Mouse (Mus musculus): ENCODE measurements around the gene Glb1. TPM values are rescaled to one million over a fixed set of nuclear protein-coding genes. Genes with fewer than 3 reads are reported as not detected.
"Not testable (repeated sequence)": the region's sequence is repeated elsewhere in the genome, so short reads cannot be mapped to it uniquely, and the experiment has no call there.

The Glb1 gene
- polyA plus RNA-seq, 1 experiment from 2014 or later = 22.5 TPM

DNA sequence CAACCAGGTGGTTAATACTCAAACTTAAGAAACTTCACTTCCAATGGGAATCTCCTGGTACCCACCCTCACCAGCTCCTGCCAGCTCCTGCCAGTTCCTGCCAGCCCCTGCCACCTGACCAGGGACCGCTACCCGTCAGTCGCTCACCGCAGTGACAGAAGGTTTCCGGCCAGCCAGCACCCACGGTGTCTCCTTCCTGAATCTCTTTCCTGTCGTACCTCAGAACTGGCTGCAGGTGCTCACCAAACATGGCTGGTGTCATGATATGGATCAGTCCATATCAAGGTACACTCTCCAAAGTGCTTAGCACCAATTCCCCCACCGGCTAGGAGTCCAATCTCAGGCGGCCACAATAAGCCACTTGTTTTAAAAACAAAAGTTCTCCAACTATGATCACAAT is 108.9 kb downstream of the Glb1 start:
- Histone ChIP-seq H3K9me3 (peaks cover 23% of the 10 kb centered on the region), H3K4me2 (replicated peaks) (no peak overlapping the region), H3K4me1 (replicated peaks) (no peaks in the 10 kb centered on the region), H3K9ac (replicated peaks) (no peak overlapping the region), H3K27ac (no peak overlapping the region), H3K27me3 (no peaks in the 10 kb centered on the region), H3K36me3 (peaks cover 28% of the 10 kb centered on the region), H3K4me3 (replicated peaks) (no peak overlapping the region)
- 95% methylated on average over 9 of the region's 9 CpGs for WGBS
- no peak for ATAC-seq

DNA sequence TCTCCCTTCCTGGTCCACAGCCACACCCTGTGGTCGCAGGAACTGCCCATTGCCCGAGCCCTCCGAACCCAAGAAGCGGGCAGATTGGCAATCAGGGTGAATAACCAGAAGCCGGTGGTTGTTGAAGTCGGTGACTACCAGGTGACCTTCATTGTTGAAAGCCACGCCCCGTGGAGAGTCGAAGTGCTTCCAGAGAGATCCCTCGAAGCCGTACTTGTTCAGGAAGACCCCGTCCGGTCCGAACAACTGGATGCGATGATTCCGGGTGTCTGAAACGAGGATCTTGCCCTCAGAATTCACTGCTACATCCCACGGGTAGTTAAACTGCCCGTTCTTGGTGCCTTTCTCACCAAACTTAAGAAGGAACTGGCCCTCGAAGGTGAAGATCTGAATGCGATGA is 112.0 kb downstream of the Glb1 start:
- H3K27ac ChIP-seq = no peak overlapping the region
- H3K27me3 ChIP-seq = no peaks in the 10 kb centered on the region
- H3K4me3 ChIP-seq (replicated peaks) = no peak overlapping the region
- H3K9me3 ChIP-seq = peaks cover 23% of the 10 kb centered on the region
- WGBS = 98% methylated on average over 21 of the region's 21 CpGs
- no peak for ATAC-seq
- no peak overlapping the region for H3K4me2 ChIP-seq (replicated peaks)
- H3K9ac ChIP-seq (replicated peaks) = no peak overlapping the region
- peaks cover 28% of the 10 kb centered on the region for H3K36me3 ChIP-seq
- H3K4me1 ChIP-seq (replicated peaks) = no peaks in the 10 kb centered on the region

DNA sequence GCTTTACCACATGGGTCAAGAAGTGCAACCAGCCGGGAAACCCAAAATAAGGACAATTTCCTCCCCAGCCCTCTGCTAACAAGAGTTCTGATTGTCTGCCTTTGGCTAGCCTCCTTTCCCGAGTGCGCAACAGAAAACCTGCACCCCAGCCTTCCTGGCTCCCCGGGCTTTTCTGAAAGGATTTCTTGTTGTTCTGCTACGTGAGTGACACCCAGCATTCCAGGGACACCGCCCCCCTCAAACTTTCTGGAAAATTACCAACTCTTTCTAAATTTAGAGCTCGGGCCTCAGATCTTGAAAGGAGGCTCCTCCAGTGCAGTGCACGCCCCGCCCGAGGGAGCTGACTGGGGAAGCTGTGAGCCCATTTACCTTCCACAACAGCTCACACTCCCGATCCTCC is 114.5 kb downstream of the Glb1 start, which contains the start of gene C130032M10Rik:
C130032M10Rik (plus strand) TSS at position 334 of the 400 bp plus-strand sequence.
- ATAC-seq = no peak
- 91% methylated on average over 11 of the region's 11 CpGs for WGBS
- peaks cover 25% of the 10 kb centered on the region for H3K36me3 ChIP-seq

DNA sequence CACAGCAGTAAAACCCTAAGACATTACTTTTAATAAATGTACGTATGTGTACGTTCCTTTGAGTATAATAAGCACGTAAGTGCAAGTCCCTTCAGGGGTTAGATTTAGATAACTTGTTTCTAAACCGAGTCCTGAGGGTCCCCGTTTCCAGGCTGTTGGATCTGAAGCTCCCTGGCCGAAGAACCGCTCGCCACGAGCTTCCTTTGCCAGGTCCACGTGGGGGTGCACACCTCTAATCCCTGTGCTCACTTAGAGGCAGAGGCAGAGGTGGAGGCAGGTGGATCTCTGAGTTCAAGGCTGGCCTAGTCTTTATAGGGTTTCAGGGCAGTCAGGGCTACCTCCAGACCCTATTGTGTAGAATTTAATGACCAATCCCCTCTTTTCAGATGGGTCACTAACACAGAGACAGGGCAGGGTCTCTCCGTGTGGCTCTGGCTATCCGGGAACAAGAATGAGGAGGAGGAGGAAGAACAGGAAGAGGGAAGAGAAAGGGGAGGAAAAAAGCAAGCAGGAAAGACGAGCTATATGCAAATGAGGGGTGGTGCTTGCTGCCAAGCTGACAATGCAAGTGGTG is 117.1 kb downstream of the Glb1 start:
- no peak overlapping the region for H3K9ac ChIP-seq (replicated peaks)
- H3K36me3 ChIP-seq = peaks cover 12% of the 10 kb centered on the region
- peaks cover 11% of the 10 kb centered on the region for H3K9me3 ChIP-seq
- no peak overlapping the region for H3K27ac ChIP-seq
- H3K4me1 ChIP-seq (replicated peaks) = no peaks in the 10 kb centered on the region
- 81% methylated on average over 13 of the region's 13 CpGs for WGBS
- no peak for ATAC-seq
- H3K4me3 ChIP-seq (replicated peaks) = no peak overlapping the region
- H3K4me2 ChIP-seq (replicated peaks) = no peak overlapping the region
- H3K27me3 ChIP-seq = no peaks in the 10 kb centered on the region

More for the DNA sequence above, 114.5 kb downstream of the Glb1 start, which contains the start of gene C130032M10Rik:
- Histone ChIP-seq H3K4me2 (replicated peaks) (no peak within 1 kb of the TSS), H3K27ac (no peak within 1 kb of the TSS), H3K4me1 (replicated peaks) (no peaks in the 10 kb centered on the region), H3K4me3 (replicated peaks) (no peak within 1 kb of the TSS), H3K9ac (replicated peaks) (no peak within 1 kb of the TSS), H3K9me3 (peaks cover 23% of the 10 kb centered on the region), H3K27me3 (no peaks in the 10 kb centered on the region)

DNA sequence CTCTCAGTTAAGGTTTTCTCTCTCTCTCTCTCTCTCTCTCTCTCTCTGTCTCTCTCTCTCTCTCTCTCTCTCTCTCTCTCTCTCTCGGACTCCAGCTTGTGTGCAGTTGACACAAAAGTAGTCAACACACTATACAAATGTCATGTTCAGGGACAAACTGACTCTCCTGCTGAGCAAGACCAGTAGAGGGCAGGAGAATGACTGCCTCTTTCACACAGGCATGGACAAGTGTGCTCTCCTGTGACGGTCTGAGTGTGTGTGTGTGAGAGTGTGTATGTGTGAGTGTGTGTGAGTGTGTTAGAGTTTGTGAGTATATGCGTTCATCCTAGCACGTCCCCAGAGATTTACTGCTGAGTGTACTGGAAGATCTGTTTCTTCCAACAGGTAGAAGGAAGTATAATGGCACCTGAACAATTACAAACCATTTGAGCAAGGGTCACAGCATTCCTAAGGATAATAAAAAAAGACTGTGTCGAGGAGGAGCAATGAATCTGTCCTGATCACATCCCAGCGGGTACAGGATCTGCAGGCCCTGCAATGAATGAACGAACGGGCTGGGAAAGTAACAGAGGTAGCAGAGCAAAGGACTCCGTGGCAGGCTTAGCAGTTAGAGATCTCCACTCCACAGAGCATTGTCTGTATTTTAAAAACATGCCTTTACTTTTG is 118.1 kb downstream of the Glb1 start:
- no peaks in the 10 kb centered on the region for H3K27me3 ChIP-seq
- no peak overlapping the region for H3K4me3 ChIP-seq (replicated peaks)
- no peaks in the 10 kb centered on the region for H3K4me1 ChIP-seq (replicated peaks)
- peaks cover 2% of the 10 kb centered on the region for H3K36me3 ChIP-seq
- no peak for ATAC-seq
- 0 out of 2 replicates have a peak, but pooled peaks cover 1% of the 10 kb centered on the region for H3K9me3 ChIP-seq
- no peak overlapping the region for H3K4me2 ChIP-seq (replicated peaks)
- no peak overlapping the region for H3K9ac ChIP-seq (replicated peaks)
- 66% methylated on average over 9 of the region's 9 CpGs for WGBS
- no peak overlapping the region for H3K27ac ChIP-seq

DNA sequence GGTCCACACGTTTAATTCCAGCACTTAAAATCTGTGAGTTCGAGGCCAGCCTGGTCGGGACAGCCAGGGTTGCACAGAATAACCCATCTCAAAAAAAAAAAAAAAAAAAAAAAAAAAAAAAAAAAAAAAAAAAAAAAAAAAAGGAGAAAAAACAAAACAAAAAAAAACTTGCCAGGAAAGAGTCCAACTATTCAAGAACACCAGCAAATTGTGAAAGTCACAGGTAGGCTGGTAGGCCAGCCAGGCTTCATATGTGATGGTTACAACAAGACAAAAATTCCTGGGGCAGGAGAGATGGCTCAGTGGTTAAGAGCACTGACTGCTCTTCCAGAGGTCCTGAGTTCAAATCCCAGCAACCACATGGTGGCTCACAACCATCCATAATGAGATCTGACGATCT is 119.7 kb downstream of the Glb1 start:
- H3K27me3 ChIP-seq; H3K36me3 ChIP-seq; H3K27ac ChIP-seq; ATAC-seq; H3K4me3 ChIP-seq (replicated peaks); H3K4me2 ChIP-seq (replicated peaks); H3K9me3 ChIP-seq; H3K4me1 ChIP-seq (replicated peaks); H3K9ac ChIP-seq (replicated peaks): not testable (repeated sequence)
- 73% methylated on average over 4 of the region's 4 CpGs for WGBS

DNA sequence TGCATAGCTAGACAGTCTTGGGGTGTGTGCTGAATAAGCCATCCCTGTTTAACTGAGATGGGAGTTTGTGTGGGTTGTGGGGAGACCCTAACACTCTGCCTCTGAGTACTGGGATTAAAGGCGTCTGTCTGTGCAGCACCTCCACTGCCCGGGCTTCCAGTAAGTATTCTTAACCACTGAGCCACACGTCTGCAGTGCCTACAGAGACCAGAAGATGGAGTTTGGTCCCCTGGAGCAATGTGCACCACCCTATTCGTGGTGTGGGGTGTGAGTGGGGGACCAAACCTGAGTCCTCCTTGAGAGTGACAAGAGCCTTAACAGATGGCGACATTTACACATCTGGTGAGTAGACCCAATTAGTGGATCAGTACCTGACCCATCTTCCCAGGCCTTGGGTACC is 121.2 kb downstream of the Glb1 start:
- no peaks in the 10 kb centered on the region for H3K36me3 ChIP-seq
- H3K27me3 ChIP-seq = no peaks in the 10 kb centered on the region
- no peaks in the 10 kb centered on the region for H3K9me3 ChIP-seq
- no peak for ATAC-seq
- H3K4me2 ChIP-seq (replicated peaks) = no peak overlapping the region
- peaks cover 16% of the 10 kb centered on the region for H3K4me1 ChIP-seq (replicated peaks)
- no peak overlapping the region for H3K27ac ChIP-seq
- 50% methylated on average over 5 of the region's 5 CpGs for whole genome bisulfite sequencing
- no peak overlapping the region for H3K4me3 ChIP-seq (replicated peaks)
- H3K9ac ChIP-seq (replicated peaks) = no peak overlapping the region

DNA sequence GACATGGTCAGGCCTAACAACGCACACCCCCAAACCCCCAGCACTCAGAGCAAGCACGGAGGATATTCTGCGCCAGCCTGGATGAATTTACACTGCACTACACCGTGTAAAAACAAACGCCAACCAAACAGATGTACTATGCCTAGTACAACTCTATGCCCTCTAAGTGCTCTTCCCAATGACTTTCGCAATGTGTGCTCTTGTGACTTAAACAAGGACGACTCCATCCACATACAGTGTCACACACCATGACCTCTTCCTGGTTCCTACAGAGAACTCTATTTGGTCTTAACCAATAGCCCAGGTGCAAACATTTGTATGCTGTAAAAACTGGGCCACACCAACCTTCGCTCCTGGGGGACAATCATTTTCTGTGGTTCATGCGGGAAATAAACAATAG is 121.6 kb downstream of the Glb1 start:
- no peaks in the 10 kb centered on the region for H3K36me3 ChIP-seq
- H3K9me3 ChIP-seq = no peaks in the 10 kb centered on the region
- H3K27ac ChIP-seq = no peak overlapping the region
- no peak overlapping the region for H3K4me3 ChIP-seq (replicated peaks)
- no peak overlapping the region for H3K4me2 ChIP-seq (replicated peaks)
- no peak for ATAC-seq
- WGBS = 91% methylated on average over 9 of the region's 9 CpGs
- H3K27me3 ChIP-seq = no peaks in the 10 kb centered on the region
- peaks cover 19% of the 10 kb centered on the region for H3K4me1 ChIP-seq (replicated peaks)
- no peak overlapping the region for H3K9ac ChIP-seq (replicated peaks)

Other genes starting within 250 kb of the Glb1 start
- gene Bcl2a1c, start 70.9 kb upstream of the Glb1 start, polyA plus RNA-seq (2015; fragmentation: Nextera tagmentation; extraction: Ambion mirVana) = not detected in 2 replicates
- gene Crtap, start 10.4 kb upstream of the Glb1 start, polyA plus RNA-seq (2015; fragmentation: Nextera tagmentation; extraction: Ambion mirVana) = 17.6 and 18.2 TPM in 2 replicates
- 8.8 and 9.7 TPM in 2 replicates for gene Tmppe, start within 50 bp of the Glb1 start, polyA plus RNA-seq (2015; fragmentation: Nextera tagmentation; extraction: Ambion mirVana)
- not detected in 2 replicates for gene Ccr4, start 103.8 kb downstream of the Glb1 start, polyA plus RNA-seq (2015; fragmentation: Nextera tagmentation; extraction: Ambion mirVana)
- gene C130032M10Rik, start 114.6 kb downstream of the Glb1 start, polyA plus RNA-seq (2015; fragmentation: Nextera tagmentation; extraction: Ambion mirVana) = not detected in 2 replicates
- 0.30 and 0.32 TPM in 2 replicates for gene Trim71, start 163.3 kb downstream of the Glb1 start, polyA plus RNA-seq (2015; fragmentation: Nextera tagmentation; extraction: Ambion mirVana)
- gene Cnot10, start 239.1 kb downstream of the Glb1 start, polyA plus RNA-seq (2015; fragmentation: Nextera tagmentation; extraction: Ambion mirVana) = 59.5 and 63.4 TPM in 2 replicates